Mouse (Mus musculus) adrenal gland, postnatal 14 days (tissue): ENCODE results near the gene Adamts6. TPM values are rescaled to one million over a fixed set of nuclear protein-coding genes. Genes with fewer than 3 reads are reported as not detected.
A peak's percentile ranks its signal among the peaks of the same experiment; 100 is the strongest.

ENCODE experiments used
- DNase-seq: peaks from one replicate; pipeline ENCODE4 v3.0.0; 2021; ENCODE audit warnings: mixed read lengths
- total RNA-seq: library from RNA; stranded (reverse); gene quantifications from 2 replicates; pipeline ENCODE4 v1.2.3, GENCODE M21; 2021

Gene Adamts6
- total RNA-seq, 1 experiment from 2014 or later: 3.2 TPM

DNA sequence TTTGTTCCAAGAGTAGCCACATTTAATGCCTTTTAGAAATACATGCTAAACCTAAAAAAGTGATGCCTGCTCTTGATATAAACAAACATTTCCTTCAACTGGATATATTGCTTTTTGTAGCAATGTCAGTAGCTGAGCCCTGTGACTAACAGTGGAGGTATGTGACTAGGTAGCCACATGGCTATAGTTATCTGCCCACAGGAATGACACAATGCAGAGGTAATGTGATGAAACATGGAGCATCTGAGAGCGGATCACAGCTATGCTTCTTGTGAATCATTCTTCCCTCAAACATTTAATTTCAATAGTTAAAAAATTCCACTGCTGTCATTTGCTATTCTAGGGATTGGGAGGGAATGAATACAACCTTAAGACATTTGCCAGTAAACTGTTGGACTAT is 172.7 kb downstream of the Adamts6 start:
- DNase-seq: no peak

DNA sequence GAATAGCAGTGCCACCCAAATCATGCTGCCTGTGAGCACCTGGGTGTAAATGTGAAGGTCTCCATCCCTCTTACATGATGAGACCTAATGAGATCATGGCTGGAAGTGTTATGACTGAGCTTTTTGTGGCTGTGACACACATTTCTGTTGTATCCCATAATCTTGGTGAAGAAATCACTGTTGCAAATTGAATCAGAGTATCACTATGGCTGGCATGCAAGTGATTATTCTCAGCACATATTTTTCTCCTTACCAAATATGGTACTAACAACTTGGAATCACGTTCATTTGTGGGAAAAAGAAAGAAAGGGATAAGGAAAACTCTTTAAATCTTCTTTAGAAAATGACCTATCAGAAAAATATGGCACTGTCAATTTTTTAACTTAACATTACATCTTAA is 180.4 kb downstream of the Adamts6 start:
- no peak for DNase-seq

DNA sequence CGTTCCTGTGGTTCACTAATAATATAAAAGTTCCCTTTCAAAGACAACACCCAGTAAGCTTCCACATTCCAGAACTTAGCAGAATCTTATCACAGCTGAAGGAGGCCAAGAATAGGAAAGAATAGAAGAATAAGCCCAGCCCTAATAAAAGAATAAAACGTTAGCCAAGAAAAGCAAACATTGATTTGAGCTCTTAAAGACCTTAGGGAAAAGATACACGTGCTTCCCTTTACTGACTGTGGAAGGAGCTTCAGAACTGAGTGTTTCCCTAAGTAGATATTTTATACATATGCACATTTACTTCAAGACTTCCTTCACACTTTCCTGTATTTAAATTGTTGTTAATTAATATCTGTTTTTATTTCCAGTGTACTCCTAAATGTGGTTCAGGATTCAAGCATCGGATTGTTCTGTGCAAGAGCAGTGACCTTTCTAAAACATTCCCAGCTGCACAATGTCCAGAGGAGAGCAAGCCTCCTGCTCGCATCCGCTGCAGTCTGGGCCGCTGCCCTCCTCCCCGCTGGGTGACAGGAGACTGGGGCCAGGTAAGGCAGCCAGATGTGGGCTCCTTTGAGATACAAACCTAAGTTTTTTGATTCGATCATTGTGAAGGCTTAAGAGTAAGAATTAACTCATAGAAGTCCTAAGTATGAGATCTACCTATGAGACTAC is 188.8 kb downstream of the Adamts6 start:
- no peak for DNase-seq

DNA sequence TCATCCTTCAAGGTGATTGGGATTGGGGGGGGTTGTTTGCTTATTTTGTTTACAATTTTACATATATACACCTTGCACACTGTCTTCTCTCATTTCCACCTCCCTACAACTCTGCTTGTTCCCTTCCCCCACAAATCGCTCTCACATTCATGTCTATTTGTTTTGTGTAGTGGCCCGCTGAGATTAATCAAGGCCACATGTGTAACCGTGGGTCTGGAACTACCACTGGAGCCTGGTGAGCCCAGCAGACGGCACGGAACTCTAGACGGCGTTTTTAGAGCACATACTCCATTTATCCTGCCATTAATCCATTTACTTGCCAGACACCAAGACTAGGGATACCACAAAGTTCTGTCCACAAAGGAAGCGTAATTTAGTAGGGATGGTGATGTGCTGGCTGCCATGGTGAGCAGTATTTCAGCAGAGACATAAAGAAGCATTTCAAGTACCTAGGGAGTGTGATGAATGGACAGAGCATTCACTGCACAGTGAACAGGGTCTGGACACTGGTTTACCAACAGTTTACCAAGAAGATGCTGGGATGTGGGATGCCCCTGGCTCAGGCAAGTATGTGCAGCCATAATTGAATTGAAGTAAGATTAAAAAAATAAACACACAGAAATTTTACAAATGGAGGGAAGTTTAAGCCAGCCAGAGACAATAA is 194.9 kb downstream of the Adamts6 start:
- DNase-seq: no peak

DNA sequence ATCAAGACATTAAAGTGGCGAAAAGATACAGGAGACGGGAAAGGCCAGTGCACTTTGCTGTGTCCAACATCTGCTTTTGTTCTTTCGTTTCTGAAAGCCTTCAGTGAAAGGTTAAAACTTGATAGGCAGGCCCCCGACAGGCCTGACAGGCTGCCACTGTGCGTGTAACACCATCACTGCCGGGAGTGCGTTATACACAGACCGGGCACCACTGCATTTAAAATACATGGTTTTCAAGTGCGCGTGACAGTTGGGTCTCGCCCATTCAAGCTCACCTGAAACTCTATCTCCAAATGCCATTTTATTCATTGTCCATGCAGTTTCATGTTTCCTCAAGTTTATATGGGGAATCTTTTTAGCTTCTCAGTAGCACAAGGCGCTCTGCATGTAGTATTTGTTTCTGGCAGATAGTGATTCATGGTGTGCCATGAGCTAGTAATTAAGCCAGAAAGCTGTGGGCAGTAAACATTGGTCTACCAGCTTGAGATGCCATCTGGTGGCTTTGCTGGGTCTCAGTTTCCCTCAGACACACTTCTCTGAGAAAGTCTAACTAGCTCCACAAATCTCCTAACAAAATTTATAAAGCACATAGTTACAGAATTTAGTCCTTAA is 195.6 kb downstream of the Adamts6 start:
- no peak for DNase-seq

DNA sequence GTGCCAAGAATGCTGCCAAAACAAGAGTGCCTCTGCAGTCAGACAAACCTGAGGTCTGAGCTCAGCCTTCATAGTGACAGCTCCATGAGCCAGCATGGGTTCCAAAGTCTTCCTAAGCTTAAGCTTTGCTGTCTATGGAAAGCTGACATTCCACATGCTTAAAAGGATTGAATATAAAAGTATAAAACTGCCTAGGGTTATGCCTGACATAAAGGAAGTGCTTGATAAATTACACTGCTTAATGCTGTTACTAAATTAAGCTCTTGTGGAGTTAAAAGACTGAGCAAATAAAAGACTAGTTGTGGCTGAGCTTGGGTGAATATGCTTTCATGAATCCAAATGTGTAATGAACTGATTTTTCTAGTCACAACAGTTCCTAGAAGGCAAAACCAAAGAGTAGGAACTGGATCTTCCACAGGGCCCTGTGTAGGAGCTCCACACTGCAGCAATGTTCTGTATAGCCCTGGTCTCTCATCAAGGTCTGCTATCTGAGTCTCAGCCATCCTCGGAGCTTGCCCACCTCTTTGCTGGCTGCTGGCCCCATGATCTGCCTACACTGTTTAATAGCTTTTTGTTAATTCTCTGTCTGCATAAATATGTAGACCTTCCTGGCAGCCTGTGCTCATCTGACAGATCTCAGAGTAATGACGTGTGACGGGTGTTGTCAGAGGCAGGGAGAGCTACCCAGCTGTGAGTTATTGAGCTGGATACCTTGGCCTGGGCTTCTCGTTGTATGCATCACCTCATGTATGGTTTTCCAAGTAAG is 203.6 kb downstream of the Adamts6 start:
- no peak for DNase-seq

DNA sequence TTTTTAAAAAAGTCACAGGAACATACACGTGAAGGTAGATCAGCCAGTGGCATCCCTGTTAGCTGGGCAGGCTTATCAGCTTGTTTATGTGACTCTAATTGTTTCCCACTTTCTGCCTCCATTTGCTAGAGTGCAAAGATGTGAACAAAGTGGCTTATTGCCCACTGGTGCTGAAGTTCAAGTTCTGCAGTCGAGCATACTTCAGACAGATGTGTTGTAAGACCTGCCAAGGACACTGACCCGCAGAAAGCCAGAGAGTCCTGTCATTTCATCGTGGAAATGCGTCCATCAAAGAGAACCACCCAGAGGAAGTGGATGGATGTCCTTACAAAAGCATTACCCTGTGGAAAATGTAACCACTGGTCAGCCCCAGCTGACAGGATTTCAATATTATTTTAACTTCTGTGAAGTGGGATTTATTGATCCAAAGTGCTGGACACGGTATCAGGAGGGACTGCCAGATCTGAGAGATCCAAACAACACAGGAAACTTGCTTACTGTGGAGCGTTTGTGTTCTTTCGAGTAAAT is 205.9 kb downstream of the Adamts6 start:
- peak; percentile 57 for DNase-seq

DNA sequence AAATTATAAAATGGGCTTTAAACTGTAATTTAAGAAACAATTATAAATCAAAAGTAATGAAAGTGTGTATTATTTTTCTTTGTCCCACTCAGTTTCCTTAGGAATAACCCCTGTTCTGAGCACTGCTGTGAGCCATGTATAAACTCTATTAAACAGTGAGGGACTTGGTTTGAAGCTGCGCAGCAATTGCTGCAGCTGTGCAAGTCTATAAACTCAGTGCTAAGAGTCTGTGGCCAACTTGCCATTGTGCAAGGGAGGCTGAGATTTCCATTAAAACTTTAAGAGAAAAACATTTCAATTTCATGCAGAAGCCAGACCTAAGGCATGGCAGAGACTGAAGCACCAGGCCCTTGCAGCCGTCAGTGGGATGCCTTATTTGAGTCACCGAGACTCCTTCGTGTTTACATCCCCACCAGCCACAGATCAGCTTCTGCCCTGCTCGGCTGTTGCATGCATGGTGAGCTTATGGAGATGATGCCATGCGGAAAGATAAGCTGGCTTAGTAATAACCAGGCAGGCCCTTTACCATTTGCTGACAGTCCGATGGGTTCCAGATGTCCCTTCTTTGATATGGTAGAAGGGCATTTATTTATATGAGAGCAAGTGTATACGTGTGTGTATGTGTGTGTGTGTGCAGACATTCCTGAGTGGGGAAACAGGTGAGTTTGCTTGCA is 206.7 kb downstream of the Adamts6 start:
- no peak for DNase-seq

DNA sequence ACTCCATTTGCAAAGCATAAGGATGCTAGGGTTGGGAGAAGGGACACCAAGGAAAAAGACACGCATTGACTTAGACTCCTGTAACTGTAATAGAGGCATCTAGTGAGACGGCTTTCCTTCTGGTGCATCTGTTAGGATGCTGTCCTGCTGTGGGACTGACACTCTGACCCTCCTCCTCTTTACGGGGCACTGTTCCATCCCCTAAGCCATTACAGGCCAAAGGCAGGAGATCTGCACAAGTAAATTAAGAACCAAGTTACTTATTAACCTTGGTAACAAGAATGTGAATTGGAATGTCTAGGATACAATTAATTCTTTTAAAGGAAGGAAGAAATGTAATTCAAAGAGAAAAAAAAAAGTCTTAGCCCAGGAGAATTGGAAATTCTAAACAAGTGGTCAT is 210.0 kb downstream of the Adamts6 start:
- DNase-seq: no peak

DNA sequence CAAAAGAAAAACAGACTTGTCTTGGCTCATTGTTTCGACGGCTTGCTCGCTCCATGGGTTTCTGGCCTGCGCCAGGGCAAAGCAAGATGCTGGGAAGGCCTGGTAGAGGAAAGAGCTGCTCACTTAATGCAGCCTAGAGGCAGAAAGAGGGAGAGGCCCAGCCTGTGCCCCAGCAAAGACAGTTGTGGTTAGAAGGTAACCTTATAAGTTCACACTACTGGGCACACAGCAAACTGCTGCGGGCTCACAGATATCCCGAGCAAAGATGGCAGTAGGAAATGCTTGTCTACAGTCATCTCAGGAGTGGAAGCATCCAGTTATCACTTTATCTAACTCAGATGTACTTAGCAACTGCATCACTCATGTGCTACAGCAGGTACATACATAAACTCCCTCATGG is 211.0 kb downstream of the Adamts6 start:
- DNase-seq: no peak

DNA sequence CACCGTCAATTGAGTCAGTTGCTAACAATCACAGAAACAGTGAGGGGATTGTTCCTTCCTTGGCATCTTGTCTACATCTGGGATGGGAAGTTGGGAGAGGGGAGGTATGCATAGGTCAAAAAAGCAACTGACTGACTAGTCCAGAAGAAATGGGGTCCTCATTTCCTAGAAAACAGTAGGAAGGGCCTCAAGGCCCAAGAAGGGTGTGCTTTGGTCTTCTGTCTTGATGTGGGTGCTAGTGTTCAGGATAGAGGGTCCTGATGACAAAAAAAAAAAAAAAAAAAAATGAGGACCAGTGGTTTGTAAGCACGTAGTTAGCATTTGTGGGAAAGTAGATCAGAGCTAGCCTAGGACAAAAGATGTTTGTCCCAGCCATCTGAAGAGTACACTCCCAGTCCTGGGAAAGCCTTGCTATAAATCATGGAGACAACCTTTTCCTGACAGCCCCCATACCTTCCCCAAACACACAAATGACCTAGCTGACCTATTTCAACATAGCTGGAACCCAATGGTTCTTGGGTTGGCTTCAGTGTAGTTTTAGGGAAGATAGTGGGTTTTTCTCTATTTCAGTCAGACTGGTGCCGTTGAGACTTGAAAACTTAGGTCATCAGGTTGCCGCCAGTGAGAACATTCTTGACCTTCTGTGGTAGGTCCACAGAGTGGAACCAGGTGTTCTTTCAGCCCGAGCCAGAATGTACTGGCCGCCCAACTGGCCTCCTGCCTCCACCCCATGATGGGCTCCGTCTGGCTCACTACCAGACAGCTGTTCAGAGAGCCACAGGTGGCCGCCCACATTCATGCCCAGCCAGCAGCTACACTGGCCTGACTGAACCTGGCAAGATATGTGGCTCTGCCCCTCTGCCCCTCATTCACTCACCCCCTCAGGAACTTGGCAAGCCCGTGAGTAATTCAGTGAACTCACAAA is 211.7 kb downstream of the Adamts6 start:
- DNase-seq: no peak

DNA sequence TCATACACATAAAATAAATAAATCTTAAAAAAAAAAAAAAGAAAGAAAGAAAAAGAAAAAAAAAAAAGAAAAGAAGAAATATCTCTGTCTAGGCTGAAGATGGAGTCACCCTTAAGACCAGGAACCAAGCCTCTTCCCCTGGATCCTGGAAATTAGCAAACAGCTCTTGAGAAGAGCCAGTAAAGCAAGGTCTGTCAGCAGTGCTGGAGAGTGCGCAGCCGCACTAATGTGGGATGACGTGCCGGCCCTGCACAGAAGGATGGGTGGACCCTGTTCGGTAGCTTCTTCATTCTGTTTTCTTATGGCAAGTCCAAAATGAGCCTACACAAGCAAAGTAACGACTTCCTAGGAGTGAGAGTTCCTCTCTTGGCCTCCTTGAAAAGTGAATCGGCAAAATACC is 214.8 kb downstream of the Adamts6 start:
- DNase-seq: no peak

DNA sequence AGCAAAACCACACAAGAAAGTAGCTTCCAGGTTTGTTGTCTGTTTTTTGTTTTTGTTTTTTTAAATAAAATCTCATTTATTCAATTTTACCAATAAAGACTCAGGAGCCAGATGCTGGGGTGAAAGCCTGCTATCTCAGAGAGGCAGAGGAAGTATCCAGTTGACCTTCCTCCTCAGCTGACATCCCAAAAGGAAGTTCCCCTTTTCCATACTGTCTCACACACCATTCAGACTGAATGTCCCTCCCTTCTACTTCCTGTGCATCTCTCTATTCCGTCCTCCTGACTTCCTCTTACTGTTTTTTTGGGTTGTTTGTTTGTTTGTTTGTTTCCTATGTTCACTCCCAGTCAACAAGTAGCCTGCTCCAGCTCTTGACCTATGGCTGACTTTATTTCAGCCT is 216.4 kb downstream of the Adamts6 start:
- no peak for DNase-seq

DNA sequence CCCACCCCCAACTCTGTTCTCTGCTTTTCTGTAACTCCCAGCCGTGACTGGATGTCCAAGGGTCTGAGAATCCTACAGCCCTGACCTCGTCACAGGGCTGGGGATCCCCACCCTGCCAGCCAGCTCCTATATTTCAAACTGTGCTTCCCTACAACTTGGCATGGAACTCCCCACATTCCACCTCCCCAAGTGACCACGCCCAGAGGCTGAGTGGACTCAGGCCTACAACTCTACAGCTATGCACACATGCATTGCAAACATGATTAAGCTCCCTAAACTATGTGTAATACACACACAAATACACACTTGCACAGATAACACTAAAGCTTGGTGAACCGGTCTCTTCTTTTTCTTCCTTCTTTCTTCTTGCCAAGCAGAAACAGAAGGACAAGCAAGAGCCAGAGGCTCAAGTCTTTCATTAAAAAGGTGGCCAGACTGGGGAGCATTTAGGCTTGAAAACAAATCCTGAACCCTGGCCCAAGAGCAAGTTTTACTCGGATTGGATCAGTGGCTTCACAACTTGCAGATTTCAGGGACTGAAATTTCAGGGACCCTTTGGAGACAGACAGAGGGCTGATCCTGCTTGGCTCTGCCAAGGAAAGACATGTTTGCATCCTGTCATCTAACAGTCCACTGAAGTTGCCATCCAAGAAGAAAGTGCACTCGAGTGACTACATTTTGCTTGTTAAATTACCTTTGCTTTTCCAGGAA is 218.7 kb downstream of the Adamts6 start:
- no peak for DNase-seq

DNA sequence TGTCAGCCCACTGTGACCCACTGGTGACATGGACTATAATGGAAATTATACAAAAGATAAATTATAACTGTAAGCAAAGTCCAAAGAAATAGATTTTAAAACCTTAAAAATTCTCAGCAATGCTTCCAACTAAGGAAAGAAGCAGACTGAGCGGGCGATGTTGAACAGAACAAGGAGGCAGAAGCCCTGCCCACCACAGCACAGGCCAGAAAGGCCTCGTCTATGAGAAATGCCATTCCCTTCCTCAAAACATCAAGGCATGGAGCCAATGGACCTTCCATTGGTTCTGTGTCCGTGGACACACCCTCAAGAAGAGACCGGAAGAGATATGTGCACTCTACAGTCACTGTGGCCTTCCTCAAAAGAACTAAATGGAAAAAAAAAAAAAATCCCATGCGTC is 220.0 kb downstream of the Adamts6 start:
- DNase-seq: no peak

DNA sequence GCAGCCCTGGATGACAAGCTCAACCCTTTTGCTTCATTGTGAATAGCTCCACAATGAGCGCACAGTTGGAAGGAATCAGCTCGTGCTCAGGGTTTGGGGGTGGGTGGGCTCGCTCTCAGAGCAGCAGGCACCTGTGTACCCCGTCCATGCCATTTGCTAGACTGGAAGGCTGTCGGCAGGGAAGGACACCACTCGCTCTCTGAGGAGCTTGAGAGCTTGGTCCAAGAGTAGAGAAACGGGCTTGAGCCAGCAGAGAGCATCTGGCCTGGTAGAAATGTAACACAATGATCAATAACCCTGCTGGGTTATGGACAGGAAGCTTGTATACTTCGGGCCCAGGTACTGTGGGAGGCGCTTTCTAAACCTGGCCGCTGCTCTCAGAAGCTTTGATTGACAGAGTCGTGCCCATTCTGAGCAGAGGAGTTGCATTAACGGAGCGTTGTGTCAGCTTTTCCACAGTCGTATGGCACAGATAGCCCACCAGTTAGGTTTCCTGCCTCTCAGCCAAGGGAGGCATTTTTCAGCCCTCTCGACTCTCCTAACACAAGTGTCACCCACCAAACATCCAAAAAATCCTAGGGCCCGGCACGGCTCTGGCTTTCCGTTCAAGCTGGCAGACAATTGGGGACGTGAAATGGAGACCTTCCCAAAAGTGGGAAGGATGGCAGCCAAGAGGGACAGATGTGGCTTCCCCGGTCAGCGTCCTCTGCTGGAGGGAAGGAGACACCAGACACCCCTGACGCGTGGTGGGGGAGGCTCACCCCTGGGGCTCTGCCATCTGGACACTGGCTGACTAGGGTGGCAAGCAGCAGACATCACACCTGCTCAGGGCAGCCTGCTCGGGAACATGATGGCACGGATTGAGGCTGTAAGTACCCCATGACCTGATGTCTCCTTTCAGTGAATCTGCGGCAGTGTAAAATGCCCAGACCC is 222.2 kb downstream of the Adamts6 start:
- DNase-seq: no peak

DNA sequence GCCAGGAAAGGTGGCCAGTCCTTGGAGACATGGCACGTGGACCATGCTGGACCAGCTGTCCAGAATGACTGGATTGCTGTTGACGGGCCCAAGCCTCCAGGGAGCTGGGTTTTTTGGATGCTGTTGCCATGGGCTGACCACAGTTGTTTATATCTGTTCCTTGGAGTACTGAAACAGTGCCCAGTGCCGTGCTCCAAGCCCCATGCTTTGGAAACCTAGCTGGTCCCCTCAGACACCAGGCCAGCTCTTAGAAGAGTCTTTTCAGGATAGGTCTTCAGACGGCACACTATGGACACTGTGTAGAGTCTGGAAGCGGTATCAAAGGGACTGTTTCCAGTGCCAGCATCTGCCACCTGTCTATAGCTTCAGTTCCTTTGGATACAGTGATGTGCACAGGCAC is 223.1 kb downstream of the Adamts6 start:
- DNase-seq: no peak

DNA sequence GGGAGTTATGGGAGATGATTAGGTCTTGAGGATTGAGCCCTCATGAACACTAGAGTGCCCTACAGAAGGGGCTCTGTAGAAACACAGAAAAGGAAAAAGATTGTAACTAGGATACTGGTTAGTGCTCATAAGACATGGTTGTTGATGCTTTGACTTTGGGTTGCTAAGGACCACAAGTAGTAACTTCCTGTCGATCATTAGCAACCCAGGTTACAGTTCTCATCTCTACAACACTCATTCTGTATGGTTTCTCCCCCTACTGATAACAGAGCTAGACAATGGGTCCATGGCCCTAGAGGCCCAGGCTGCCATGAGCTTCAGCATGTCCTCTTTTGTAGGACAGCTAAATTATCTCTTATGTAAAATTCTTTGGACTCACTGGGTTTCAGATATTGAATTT is 227.4 kb downstream of the Adamts6 start:
- DNase-seq: no peak

DNA sequence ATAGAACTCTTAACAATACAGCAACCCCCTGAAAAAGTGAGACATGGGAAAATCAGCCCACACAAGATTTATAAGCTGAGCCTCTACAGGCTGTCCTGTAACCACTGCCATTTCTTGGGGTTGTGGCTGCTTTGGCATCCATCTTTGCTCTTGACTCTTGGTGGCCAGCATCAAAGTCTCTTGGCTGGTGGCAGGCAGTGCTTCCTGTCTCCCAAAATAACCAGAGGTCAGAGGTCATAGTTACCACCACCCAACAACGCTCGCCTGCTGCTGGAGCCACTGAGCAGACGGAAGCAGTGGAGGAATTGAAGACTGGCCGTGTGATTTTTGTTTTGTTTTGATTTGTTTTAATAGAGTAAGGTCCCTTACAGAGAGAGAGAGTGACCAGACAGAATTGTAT is 228.5 kb downstream of the Adamts6 start:
- no peak for DNase-seq
